Mouse (Mus musculus): ENCODE measurements around the gene Lcn12.

GRCm38 (mm10) chr2:25442682-25443081 lies 51.0 kb downstream of the Lcn12 start:
- TF ChIP-seq POLR2A (IDR thresholded peaks at IDR 0.05; ENCODE audit: control insufficient read depth, low read depth, low read length) (no peak), CTCF (IDR thresholded peaks at IDR 0.05; ENCODE audit: control insufficient read depth, insufficient read depth, insufficient replicate concordance, low read depth, low read length) (no peak)

Data from testis, adult 2 months (tissue).